Mouse (Mus musculus) left cerebral cortex, postnatal 25 days (tissue): Measurements from ENCODE around the gene Inpp5f. TPM values are rescaled to one million over a fixed set of nuclear protein-coding genes. Genes with fewer than 3 reads are reported as not detected.
A peak's percentile ranks its signal among the peaks of the same experiment; 100 is the strongest.
"Not testable (repeated sequence)": the region's sequence is repeated elsewhere in the genome, so short reads cannot be mapped to it uniquely, and the experiment has no call there.

Source experiments
- DNase-seq, 2 experiments: peaks; one replicate each; pipeline ENCODE4 v3.0.0; 2022; ENCODE audit warnings: low spot score in 2 of 2, mixed read lengths in 1 of 2
- intact Hi-C: fragments of 180-260 bp; cut with DNase I; formaldehyde crosslinking; loops from one replicate; pipeline ENCODE4 v1.15.1; 2025
- total RNA-seq, 2 experiments: library from RNA; stranded (reverse); gene quantifications; 2 replicates each; pipeline ENCODE4 v1.2.3; 2021

Inpp5f gene
- total RNA-seq, result 100 to 1,000 TPM in 1 of 2 experiments, 10 to 100 TPM in 1; 96.4 to 115 TPM

DNA sequence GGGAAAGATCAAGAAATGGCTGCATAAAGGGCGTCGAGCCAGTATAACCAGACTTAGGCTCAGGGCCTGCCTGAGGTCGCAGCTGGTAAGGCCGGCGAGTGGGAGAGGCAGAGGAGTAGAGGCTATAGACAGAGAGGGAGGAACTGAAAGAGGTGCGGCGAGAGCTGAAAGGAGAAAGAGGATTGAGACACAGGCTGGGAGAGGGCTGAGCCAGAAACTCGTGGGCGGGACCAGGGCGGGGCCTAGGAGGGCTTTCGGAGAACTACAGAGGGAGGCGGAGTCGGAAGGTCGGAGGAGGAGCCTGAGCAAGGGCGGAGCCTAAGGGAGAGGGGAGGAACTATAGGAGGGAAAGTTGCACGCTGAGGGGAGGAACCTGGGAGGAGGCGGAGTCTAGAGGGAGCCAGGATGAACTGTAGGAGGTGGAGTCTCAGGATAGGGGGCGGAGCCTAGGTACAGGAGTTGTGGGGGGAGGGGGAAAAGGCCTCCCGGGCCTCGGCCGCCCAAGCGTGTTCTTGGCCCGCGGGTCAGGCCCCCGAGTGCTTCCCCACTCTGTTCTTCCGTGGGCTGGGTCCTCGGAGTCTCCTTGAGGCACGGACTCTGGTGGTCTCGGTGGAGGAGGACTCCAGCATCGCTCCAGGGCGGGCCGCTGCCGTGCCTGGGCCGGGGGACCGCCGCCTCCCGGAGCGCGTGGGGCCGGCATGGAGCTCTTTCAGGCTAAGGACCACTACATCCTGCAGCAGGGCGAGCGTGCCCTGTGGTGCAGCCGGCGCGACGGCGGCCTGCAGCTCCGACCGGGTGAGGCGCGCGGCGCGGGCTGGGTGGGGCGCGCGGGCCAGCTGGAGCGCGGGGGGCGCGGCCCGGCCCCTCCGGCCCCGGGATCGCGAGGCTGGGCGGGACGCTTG is at the start of gene Inpp5f:
Gene Inpp5f (plus strand): TSS at position 432 of the 902 bp plus-strand sequence.
- intact Hi-C loops, result loop anchor here (5.0 kb wide), 1 partner anchor 76 kb away; no protein-coding TSS in a partner anchor
- peak; percentile 90 to 98 for DNase-seq

DNA sequence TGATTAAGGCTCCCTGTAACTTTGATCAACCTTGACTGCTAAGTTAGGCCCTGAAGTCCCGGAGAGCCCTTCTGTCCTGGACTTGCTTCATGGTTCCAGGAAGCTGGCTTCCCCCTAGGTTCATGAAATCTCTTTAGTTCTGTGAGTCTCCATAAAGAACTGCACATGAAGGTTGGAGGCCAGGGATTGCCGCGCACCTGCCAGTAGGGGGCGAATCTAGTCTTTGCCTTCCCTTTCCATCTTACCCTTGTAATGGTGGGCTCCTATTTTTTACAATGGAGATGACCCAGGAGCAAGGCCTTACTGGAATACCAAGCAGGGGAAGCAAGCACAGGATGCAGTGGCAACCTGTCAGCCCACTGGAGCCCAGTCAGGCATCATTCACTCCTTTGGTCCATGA is 47.8 kb upstream of the Inpp5f start:
- DNase-seq, result no peak
- intact Hi-C loops, result loop anchor here (5.0 kb wide), 1 partner anchor 124 kb away; no protein-coding TSS in a partner anchor

DNA sequence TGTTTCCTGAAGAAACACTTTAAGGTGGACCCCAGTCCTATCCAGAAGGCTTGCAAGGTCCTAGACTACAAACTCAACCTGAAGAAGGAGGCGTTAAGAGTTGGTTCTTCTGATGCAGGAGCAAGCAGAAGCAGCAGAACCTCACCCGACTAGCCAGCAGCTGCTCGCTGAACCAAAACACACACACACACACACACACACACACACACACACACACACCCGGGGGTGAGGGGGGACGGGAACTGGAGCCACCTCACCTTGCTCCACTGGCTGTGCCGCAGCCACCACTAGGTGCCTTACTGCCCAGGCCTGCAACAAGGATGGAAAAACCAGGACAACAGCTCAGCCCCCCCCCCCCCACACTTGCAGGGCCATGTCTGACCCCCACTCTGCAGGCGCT is 44.8 kb upstream of the Inpp5f start:
- intact Hi-C loops, result loop anchor here (5.0 kb wide), 1 partner anchor 89 kb away; no protein-coding TSS in a partner anchor
- DNase-seq, result no peak

DNA sequence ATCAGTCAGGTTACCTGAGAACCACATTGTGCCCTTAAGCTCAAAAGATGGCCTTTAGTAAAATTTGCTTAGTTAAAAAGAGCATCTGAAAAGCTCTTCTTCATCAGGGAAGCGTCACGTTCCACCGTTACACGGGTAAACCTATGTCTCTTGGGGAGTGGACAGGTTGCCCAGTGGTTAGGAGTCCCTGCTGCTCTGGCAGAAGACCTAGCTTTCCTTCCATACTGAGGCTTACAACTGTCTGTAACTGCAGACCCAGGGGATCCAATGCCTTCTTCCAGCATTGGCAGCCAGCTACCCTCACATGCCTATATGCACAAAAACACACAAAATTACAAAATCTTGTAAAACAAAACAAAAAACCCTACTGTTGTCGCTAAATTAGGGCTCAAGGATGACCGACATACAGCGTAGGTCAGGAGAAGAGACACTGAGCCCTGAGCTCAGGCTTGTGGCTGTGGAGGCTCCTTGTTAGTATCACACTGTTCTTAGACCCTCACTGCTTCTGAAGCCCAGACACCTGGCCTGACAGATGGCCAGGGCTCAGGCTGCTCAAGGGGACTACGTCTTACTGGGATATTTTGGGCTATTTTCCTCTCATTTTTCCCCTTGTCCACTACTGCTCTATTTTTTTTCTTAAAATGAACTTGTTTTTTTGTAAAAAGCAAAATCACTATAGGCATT is 43.4 kb upstream of the Inpp5f start:
- no peak for DNase-seq
- intact Hi-C loops, result loop anchor here (5.0 kb wide), 1 partner anchor 90 kb away; no protein-coding TSS in a partner anchor

DNA sequence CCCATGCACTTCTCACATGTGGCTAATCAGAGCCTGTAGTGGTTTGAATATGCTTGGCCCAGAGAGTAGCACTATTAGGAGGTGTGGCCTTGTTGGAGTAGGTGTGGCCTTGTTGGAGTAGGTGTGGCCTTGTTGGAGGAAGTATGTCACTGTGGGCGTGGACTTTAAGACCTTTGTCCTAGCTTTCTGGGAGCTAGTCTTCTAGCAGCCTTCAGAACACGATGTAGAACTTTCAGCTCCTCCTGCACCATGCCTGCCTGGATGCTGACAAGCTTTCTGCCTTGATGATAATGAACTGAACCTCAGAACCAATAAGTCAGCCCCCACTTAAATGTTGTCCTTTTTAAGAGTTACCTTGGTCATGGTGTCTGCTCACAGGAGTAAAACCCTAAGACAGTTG is 41.7 kb upstream of the Inpp5f start:
- DNase-seq, result not testable (repeated sequence)
- intact Hi-C loops, result loop anchor here (5.0 kb wide), 1 partner anchor 92 kb away; no protein-coding TSS in a partner anchor

DNA sequence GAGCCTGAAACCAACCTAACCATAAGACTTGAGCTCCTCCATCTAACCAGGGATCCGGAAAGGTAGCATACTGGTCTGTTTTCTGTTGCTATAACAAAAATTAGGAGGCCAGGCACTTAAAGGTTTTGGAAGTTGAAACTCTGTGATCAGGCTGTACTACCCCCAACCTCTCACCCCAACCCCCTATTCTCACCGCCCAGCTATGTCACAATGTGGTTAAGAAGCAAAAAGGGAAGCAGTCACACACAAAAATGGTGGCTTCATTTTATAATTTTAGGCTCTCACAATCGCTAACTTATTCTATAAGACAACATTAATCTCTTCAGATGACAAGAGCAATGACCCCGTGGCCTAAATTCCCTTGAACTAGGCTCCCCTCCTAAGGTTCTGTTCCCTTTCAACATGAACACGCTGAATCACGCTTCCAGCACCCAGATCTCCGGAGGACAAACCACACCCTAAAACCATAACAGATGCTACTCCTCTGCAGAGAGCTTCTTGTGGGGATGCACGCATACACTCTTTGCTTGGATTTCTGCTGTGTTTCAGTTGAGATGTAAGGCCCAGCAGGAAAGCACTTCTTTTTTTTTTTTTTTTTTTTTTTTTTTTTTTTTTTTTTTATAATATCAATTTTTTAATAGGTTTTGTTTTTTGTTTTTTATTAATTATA is 41.0 kb upstream of the Inpp5f start:
- intact Hi-C loops, result loop anchor here (5.0 kb wide), 1 partner anchor 93 kb away; no protein-coding TSS in a partner anchor
- no peak for DNase-seq

DNA sequence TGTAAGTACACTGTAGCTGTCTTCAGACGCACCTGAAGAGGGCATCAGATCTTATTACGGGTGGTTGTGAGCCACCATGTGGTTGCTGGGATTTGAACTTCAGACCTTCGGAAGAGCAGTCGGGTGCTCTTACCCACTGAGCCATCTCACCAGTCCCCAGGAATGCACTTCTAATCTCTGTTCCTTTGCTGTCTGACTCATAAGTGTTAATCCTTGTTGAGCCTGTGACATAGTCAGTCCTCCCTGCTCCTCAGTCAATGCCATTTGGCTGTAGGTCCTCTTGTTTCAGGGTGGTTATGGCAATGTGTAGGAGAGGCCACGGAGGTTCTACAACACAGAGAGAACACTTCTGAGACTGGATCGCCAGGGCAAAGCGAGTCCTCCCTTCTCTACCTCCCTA is 40.5 kb upstream of the Inpp5f start:
- DNase-seq, intact Hi-C loops: not testable (repeated sequence)

DNA sequence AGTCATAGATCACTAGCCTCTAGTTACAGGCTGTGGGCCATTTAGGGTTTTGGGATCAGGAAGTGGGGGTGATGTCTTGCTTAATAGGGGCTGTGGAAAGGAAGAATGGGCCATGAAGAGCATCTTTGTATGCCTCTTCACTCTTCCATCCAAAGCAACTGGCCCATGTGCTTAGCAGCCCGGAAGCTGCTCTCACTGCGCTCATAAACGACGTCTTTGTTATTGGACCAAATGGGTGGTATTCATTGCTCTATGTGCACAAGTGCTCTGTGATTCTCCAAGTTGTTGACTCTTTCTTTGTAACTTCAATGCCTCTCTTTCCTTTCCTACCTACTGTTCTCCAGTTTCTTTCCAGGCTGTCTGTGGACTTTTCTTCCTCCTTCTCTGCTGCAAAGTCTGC is 39.1 kb upstream of the Inpp5f start:
- DNase-seq, result no peak
- intact Hi-C loops, result no loop called here

DNA sequence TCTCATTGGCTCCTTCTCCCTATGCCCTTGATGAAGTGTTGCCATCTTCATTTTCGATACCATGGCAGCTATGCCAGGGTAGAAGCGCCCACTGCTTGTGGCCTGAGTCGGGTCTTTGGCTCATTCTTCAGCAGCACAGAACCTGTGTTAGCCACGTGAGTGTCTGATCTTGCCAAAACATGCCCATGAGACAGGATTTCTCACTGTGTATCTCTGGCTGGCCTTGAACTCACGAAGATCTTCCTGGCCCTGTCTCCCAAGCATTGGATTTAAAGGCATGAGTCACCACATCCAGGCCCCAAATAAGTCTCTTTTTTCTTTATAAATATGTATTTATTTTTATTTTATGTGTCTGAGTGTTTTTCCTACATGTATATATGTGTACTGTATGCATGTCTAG is 35.9 kb upstream of the Inpp5f start:
- intact Hi-C loops, result no loop called here
- no peak for DNase-seq

DNA sequence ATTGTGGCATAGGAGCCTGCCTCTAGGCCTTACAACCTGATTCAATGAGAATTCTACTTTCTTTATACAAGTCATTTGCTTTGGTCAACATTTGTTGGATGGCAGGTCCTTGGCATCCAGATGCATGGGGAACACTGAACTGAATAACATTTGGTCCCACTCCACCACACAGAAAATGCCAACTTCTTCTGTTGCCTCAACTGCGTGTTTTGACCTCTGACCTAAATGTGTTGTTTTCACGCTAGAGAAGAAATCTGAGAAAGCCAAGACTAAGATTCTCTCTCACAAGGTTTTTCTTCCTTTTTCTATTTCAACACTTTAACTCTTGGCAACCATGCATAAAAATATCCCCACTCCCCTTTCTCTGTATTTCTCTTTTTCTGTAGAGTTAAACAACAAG is 35.3 kb upstream of the Inpp5f start:
- intact Hi-C loops, result no loop called here
- no peak for DNase-seq

DNA sequence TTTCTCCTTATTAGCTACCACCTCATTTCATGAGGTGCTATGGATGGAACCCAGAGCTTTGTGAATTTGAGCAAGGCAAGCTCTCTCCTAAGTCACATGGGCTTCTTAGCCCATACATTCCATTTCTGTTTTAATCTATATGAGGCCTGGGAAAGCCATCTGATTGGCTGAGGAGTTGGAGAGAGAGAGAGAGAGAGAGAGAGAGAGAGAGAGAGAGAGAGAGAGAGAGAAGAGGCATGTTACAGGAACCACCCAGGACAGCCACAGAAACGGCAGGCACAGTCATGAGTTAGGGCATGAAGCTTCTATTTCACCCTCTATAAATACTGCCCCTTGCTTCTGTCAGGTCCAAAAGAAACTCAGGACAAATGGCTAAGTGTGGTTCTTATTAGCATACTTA is 33.5 kb upstream of the Inpp5f start:
- no peak for DNase-seq
- intact Hi-C loops, result no loop called here

DNA sequence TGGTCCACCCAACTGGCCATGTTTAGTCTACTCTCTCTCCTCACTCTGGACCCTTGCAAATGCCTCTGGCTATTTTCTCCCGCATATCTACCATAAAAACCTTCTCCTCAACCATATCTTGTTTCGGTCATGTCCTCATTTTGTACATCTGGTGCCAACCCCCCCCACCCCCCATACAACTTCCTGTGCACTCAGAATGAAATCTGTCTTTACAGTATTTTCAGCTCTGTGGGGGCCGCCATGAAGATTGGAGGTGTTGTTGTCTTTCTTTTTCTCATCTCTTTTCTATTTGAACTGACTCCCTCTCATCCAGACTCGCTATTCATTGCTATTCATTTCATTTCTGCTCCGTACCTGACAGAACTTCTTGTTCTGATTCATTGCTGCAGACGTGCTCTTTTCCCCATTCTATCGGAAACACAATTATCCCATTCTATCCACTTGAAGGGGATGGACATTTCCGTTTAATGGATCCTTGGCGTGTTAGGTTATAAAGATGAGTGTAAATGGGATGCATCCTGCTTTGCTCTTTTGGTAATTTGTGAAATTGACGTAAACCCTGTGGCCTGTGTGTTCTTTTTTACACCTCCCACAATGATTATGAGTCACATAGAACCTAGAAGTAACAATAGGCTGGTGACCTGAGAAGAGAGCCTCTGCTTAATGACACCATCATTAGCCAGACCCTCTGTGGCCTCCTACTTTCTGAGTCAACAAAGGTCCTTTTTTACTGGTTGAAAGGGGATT is 32.8 kb upstream of the Inpp5f start:
- no peak for DNase-seq

DNA sequence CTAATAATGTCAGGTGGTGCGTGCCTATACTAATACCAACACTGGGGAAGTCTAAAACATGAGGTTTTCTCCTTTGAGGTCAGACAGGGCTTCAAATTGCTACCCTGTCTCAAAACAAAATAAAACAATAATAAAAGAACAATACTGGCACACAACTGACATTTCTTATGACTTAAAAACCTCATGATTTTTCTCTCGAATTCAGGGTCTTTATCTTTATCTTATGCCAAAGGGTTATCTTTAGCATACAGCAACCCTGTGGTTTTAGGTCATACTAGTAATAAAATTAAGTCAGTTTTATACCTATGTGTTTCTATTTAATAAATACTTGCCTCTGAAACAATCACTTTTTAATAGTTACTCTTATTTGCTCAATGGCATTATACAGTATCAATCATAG is 31.7 kb upstream of the Inpp5f start:
- intact Hi-C loops, result no loop called here
- DNase-seq, result no peak

More for the DNA sequence above, 32.8 kb upstream of the Inpp5f start:
- intact Hi-C loops, result no loop called here

DNA sequence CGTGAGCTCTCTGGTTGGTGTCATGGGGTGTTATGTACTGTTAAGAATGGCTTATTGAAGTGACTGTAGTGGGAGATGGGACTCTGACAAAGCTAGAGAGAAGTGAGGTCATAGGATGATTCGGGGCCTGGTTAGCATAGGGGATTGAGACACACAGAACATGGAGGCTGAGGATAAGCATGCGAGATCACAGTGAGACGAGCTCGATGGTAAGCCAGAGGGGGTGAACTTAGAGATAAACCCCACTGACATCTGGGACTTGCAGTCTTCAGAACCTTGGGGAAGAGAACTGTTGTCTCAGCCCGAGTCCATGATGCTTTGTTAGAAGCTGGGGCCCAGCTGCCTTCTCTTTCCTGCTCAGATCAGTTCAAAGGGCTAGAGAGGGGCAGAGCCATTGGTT is 30.8 kb upstream of the Inpp5f start:
- intact Hi-C loops, result loop anchor here (5.0 kb wide), 1 partner anchor 103 kb away; no protein-coding TSS in a partner anchor
- no peak for DNase-seq

DNA sequence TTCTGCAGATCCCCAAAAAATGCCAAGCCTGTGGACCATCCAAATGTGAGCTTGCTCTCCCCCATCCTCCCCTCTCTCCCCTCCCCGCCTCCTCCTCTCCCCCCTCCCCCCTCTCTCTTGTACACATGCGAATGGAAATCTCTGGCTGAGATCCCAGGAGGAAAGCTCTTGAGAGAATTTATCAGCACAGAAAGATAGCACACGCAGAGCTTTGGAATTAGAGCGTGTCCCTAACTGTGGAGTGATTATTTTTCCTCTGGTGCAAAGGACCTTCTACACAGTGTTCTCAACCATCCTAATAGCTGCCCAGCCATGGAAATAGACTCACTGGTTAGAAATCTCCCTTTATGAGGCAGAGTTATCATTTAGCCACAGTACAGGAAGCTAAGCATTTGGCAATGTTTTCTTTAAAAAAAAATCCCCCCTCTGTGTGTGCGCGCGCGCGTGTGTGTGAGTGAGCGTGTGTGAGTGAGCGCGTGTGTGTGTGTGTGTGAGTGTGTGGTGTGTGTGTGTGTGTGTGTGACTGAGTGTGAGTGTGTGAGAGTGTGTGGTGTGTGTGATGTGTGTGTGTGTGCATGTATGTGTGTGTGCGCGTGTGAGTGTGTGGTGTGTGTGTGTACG is 29.2 kb upstream of the Inpp5f start:
- DNase-seq, result no peak
- intact Hi-C loops, result loop anchor here (2.0 to 5.0 kb wide), 2 partner anchors 27 to 105 kb away; no protein-coding TSS in a partner anchor

DNA sequence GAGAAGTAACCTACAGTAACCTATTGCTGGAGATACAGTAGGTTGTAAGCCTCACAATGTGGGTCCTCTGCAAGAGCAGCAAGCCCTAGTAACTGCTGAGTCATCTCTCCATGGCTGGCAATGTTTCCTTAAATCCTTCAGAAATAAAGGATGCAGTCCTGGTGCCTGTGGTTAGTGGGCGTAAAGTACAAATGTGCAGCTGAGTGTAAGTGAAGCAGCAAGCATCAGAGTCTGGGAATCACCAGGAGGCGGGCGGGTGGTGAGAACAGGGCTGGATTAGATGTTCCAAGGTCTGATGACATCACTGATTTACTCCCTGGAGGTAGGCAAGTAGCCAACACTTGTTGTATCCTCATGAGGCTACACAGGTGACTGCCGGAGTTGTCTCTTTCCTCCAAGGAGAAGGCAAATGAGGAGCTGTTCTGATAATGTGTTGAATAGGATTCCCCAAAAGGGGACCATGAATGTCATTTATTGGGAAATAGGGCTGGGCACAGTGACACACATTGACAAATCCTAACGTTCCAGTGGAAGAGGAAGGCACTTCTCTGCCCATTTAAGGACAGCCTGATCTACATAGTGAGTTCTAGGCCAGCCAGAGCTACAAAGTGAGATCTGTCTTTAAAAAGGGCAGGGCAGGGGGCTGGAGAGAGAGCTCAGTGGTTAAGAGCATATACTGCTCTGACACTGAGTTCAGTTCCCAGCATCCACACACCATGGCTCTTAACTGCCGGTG is 27.7 kb upstream of the Inpp5f start:
- intact Hi-C loops, result loop anchor here (2.0 to 5.0 kb wide), 2 partner anchors 29 to 106 kb away; no protein-coding TSS in a partner anchor

DNA sequence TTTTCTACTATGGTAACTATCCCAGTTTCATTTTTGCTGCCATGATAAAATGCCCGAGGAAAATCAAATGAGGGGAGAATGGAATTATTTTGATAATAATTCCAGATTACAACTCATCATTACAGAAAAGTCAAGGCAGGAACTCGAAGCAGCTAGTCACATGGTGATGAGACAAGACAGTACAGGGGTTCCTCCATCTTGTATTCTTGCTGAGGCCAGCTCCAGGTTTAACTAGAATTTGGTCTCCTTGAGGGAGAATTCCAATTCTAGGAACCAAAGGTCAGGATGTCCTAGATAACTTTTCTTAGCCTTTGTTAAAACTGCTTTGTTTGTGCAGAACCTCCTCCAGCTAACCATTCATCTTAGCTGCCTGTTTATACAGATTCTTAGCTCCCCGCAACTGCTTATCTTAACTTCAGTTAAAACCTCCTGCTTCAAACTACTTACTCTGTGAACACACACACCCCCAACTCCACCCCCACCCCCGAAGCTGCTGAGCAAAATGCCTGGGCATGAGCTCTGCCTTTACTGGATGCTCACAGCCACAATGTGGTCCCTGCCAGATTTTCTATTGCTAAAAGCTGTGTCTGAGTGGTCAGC is 23.7 kb upstream of the Inpp5f start:
- peak in 1 of 2 experiments; percentile 33 for DNase-seq
- intact Hi-C loops, result no loop called here

More for the DNA sequence above, 27.7 kb upstream of the Inpp5f start:
- peak; percentile 72 to 96 for DNase-seq
